Mouse (Mus musculus) kidney, adult 18-20 months (tissue): ENCODE results near the gene Ltbp4.

Experiments used
- DNase-seq: peaks from one replicate; pipeline ENCODE4 v3.0.0; 2021

Gene Ltbp4

DNA sequence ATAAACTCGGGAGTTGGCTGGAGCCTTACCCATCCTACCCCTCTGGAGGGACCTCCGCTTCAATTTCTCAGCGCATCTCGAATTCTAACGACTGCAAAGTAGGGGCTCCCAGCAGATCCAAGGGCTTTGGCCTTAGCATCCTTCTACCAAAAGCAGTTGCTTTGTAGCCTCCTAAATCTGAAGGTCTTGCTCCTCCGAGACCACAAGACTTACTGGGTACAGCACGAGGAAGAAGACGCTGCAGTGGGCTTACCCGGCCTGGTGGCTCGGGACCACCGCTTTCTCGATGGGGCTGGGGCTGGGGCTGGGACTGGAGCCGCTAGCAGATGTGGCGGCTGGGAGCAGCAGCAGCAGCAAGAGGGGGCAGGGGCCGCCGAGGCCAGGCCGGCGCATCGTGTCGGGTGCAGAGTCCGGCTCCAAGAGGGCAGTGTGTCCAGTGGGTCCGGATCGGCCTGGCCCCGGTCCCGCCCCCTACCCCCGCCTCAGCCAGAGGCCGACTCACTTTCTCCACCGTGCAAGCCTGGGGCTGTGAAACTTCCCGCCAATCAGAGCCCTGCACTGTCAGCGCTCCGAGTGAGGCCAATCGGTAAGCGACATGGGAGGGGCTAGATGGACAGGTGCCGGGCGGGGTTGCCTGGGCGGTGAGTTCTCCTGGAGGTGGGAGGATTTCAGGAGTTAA is at the start of gene Ltbp4:
Gene Ltbp4 (minus strand): TSS at position 518 of the 679 bp plus-strand sequence.
- peak; percentile 76 for DNase-seq

DNA sequence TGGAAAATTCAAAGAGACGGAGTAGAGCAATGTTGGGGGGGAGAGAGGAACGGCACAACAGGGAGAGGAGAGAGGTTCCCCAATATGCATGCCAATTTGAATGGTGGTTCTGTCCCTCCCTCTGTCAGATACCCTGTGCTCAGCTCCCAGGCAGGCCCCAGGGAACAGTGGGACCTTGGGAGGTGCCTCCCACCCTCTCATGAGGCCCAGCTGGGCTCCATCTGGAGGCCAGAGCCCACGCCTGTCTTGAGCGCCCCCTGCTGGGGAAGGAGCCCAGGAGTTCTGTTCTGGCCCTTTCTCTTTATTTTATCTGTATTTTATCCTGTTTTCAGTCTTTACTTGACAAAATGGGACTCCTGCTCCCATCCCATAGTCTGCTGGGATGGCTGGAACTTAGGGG is 47.2 kb upstream of the Ltbp4 start:
- peak; percentile 66 for DNase-seq

DNA sequence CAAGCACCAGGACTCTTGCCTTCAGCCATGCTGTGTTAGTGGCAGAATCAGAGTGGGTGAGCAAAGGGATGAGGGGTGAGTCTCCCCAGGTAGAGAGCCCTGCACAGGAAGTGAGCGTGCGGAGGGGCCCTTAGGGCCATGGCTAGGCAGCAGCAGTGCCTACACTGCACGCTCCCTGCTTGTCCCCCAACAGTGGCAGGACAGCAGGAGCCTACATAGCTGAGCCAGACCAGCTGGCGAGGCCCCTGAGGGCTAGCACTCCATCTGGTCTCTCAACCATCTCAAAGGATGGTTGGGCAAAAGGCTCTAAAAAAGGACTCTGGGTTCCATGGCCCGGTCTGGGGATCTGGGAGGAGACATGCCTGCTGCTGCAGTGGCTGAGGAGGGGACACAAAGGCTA is 46.6 kb upstream of the Ltbp4 start:
- no peak for DNase-seq

DNA sequence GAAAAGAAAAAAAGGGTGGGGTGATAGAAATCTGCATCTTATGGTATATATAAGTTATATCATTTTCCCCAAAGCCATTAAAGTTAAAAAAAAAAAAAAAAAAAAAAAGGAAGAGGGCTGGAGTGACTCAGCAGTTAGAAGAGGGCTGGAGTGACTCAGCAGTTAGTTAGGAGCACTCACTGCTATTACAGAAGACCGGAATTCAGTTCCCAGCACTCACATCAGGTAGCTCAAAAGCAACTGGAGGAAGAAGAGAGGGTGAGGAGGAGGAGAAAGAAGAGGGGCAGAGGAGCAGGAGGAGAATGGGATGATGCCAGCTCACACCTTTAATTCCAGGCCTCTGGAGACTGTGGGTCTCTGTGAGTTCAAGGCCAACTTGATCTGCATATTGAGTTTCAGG is 45.7 kb upstream of the Ltbp4 start:
- DNase-seq = no peak

DNA sequence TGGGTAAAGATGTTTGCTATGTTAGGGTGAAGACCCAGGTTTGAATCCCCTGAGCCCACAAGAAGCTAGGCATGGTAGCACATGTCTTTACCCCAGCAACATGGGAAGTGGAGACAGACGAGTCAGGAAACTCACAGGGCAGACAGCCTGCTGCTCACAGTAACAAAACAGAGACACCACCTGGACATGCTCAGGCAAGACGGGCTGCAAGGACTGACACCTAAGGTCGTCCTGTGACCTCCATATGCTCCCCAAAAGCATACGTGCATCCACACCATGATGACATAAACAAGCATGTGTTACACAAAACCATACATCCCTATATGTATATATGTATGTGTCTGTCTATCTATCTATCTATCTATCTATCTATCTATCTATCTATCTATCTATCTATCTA is 44.1 kb upstream of the Ltbp4 start:
- no peak for DNase-seq

DNA sequence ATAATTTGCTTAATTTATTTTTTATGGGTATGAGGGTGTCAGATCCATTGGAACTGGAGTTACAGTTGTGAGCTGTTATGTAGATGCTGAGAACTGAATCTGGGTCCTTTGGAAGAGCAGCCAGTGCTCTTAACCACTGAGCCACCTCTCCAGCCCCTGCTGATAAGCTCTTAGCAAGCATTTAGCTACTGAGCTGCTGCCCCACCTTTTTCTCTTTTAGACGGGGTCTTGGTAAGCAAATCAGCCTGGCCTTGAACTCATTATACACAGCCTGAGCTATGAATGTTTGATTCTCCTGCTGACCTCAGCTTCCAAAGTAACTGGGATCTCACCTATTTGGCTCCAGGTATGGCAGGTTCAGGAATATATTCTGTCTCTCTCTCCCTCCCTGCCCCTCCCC is 43.5 kb upstream of the Ltbp4 start:
- no peak for DNase-seq

DNA sequence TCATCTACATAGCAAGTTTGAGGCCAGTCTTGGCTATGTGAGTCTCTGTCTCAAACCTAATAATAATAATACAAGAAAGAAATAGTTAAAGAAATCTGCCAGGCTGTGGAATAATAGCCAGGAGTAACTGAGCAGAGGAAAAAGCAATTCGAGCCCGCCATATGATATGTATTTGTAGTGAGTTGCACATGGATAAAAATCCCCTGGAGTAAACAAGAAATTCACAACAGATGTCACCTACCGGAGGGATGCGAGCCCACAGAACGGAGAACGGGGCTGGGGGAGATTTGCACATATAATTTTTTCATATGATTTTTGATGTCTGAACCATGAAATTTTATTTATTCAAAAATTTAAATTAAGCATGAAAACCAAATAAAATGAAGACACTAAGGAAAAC is 42.3 kb upstream of the Ltbp4 start:
- DNase-seq = no peak

DNA sequence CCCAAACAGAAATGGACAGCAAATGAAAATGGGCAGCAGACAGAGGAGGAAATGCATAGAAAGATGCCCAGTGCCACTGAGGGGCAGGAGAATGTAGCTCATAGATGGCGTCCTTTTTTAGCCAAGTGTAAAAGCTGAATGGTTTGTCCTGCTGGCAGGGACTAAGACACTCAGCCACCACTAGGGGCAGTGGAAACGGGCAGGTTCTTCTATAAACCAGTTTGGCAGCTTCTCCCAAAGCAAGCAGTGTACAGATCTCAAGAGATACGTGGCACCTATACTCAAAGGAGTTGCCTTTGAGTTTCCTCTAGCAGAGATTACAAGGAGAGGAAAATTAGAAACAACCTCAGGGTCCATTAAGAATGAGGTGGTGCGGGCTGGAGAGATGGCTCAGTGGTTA is 40.9 kb upstream of the Ltbp4 start:
- DNase-seq = no peak

DNA sequence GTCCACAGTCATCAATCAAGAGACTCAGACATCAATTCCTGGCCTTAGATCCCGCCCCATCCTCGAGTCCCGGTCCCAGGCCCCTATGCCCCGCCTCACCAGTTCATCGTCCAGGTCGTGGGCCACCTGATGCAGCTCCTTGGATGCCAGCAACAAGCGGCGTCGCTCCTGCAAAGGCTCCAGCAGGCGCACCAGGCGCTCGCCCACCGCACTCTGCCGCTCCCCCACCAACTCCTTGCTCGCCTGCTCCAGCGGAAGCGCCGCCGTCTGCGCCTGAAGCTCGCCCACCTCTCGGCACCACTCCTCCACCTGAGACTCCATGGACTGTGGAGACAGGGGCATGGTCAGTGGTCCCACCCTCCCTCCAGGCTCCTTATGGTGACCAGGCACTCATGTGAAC is 37.8 kb upstream of the Ltbp4 start:
- no peak for DNase-seq

DNA sequence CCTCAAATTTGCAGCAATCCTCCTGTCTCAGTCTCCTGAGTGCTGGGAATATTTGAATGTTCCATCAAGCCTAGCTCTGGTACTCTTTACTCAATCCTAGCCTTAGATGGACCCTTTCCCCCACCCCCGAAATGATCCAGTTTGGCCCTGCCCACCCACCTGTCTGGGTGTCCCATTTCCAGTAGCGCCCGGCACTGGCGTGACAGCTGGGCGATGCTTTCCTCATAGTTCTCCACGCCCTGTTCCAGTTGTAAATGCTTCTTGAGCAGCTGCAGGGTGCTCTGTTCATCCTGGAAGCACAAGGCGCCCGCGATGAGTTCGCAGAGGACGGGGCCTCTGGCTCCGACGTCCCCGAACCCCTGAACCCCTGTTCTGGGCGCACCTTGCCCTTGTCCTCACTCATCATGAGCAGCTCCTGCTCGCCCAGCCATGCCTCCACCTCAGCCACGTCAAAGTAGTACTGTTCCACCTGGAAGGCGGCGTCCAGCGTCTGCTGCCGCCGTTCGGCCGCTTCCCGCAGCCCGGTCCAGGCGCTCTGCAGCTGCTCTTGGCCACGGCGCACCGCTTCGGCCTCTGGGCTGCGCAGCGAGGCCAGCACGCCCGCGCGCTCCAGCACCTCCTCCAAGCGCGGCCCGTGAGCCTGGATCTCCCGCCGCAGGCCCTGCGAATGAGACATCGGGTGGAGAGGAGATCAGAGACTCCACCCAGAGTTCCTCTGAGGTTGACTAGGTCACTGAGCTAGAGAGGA is 34.4 kb upstream of the Ltbp4 start:
- DNase-seq = no peak

DNA sequence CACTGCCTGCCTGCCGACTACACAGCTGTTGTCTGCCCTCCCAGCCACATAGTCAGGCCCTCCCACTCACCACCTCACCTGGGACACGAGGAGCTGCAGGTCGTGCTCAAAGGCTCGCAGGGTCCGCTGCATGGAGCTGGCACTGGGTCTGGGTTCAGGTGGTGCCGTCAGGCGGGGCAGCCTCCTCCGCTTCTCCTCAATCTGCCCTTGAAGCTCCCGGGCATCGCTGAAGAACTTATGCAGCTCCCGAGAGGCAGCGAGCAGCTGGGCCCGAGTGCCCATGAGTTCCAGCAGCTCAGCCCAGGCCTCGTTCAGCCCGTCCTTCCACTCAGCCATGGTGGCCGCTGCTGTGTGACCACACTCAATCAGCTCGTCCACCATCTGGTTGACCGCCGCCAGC is 31.6 kb upstream of the Ltbp4 start:
- DNase-seq = no peak

DNA sequence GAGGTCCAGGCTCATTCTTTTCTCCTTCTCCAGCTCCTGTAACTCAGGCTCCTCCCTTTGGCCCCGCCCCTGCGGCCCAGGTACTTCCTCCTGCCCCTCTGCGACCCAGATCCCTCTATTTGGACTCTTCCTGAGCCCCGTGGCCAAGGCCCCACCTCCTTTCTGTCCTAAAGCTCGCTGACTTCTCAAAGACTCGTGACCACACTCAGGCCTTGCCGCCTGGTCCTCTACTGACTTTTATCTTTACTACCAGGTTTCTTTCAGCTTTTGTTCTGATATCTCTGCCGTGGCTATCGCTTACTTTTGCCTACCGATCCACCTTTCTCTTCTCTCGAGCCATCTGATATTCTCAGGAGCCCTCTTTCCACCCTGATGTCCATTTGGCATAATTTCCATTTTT is 30.5 kb upstream of the Ltbp4 start:
- DNase-seq = no peak

DNA sequence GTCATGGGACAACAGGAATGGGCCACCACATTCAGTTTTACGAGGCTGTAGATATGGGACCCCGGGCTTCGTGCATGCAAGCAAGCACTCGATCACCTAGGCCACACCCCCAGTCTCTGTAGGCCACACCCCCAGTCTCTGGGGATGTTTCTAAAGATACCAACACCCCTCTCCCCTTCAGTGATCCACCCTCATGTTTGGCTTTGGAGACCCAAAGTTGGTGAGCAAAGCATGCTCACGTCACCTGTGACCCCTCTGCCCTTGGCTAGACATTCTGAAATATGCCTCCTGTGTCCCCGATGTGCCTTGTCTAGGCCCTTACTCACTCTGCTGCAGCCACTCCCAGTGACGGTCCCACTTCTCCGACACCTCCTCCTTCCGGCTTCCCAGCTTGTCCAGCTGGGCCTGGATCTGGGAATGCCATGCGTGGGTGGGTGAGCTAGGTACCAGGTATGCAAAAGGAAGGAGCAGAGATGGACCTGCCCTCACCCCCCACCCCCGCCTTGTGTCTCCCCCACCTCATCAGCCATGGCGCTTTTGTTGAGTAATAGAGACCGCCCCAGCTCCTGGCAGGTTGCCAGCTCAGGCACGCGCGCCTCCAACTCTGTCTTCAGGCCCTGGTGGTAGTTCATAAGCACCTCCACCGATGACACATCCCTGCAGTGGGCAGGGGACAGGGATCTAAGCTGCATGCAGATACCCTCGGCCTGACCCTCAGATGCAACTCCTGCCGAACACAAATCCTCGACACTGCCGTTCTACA is 28.8 kb upstream of the Ltbp4 start:
- no peak for DNase-seq

DNA sequence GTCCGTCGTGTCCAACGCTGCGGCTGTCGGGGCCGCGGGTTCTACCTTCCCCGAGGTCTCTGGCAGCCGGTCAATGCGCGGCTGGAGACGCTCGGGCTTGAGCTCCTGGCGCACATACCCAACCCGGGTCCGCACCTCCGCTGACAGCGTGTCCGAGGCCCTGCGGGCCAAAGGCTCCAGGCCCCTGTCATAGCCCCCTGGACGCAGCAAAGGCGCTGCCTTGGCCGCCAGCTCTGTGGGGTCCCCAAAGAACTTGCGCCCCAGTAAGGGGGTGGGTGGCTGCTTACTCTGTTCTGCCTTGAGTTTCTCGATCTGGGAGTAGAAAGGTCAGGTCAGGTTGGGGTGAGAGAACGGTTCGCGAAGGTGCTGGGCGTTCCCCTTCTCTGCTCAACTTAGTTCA is 26.9 kb upstream of the Ltbp4 start:
- DNase-seq = no peak

DNA sequence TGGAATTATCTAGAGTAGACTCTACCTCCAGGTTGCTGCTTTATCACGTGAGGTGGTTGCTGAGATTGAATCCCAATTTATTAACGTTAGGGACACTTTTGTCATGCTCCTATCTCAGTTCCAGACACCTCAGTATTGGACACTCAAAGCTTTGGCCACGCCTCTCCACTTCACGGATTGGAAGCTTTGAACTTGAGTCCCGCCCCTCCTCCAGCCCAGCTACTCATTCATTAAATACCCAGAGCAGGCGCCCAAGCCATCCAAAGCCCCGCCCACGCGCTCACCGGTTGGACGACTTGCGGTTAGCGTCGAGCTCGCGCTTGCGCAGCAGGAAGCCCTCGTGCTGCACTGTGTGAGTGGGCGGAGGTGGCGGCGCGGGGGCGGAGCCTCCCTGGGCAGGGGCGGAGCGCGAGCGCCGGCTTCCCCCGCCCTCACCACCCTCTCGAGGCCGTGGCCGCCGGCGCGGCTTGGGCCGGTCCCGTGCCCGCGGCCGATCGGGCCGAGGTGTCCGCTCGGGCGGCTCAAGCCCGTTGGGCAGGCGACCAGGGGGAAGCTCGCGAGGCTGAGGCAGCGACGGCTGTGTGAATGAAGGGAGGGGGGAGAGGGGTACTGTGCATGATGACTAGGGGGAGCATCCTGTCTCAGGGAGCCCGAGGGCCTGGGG is 23.9 kb upstream of the Ltbp4 start:
- DNase-seq = peak; percentile 98

DNA sequence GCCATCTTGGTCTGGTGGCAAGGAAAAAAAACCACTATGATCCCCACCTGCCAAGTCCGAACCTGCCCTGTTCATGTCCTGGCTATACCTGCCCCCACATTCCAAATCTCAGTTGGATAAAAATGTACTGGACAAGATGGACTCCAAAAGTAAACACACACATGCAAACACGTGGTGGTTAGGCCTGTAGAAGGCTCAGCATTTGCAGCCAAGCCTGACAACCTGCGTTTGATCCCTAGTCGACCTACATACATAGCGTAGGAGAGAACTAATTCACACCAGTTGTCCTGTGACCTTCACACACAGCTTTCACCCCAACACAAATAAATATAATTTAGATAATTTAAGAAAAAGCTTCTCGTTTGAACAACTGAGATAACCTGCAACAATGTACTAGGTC is 23.3 kb upstream of the Ltbp4 start:
- no peak for DNase-seq

DNA sequence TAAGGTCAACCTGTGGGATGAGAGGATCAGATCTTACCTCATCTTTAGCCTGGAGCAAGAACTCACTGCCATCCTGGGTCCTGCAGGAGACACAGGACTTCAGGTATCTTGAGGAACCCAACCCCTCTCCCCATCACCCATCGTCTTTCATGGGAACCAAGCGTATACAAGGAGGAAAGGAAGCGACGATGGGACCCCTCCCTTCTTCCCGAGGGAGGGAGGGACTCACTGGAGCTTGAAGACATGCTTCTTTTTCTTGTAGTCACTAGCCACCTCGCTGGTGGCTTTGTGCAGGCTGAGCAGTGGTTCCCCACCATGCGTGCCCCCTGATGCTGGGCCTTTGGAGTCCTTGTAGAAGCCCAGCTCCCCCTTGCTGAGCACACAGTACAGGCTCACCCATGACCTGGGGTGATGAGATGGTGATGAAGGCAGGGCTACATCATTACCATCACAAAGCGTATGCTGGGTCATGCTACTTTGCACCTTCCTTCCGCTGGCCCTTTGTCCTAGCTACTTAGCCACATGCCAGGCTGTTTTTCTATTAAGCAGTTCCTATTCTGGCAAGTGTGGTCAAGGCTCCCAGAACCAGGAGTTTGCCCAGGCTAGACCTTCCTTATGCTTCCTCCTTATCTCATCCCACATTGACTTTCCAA is 22.3 kb upstream of the Ltbp4 start:
- DNase-seq = no peak

DNA sequence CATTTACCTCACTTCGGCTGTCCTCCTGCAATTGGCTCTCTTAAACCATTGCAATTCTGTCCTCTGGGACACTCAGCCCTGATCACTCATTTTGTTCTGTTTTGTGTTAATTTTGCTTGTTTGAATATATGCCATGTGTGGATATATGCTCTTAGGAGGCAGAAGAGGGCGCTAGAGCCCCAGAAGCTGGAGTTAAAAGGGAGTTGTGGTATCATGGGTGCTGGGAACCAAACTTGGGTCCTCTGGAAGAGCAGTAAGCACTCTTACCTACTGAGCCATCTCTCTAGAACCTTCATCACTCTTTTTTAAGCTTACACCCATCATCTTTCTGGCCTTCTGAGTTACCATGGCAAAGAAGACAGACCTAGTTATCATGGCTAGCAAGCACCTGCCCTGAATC is 21.7 kb upstream of the Ltbp4 start:
- DNase-seq = no peak

DNA sequence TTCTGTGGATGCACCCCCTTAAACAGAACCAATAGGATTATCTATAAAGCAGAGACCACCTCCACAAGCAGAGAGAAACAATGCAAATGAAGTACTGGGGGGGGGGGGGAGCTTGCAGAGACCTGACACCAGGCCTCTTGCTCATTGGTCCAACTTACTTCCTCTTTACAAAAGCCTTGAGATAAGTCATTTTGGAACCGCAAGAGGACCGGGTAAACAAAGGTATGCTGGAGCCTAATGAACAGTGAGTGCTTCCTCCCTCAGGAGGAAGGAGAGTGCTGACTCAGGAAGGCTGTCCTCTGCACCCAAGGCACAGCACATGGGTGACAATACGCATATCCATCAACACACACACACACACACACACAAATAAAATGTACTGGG is 20.1 kb upstream of the Ltbp4 start:
- DNase-seq = no peak

DNA sequence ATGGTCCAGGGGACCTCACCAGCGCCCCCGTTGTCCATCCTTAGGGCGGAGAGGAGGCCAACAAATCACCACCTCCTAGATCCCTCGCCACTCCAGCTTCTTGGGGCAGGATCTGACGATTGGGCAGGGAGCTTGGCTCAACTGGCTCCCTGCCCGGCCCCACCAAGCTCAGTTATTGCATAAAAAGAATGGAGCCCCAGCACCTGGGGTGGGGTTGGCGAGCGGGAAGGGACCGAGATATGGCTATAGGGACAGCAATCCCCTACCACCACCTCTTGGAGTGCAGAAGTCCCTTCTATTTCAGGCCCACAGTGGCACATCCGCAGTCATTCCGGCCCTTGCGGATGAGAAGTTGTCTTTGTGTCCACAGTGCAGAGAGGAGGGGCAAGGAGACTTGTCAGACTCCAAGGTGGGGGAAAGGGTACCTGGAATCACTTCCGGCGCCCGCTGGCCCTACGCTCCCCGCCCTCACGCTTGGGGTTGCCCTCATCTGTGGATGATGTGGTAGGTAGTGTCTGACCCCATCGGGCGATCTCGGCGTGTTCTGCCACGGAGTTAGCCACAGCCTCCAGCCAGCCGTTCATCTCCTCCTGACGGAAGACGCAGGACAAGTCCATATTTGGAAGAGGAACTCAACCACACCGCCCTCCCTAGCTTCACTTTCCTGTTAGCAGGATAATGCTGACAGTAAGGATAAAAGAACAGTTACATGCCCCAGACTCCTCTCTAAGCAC is 19.5 kb upstream of the Ltbp4 start, which contains the start of gene Gm20479:
Gene Gm20479 (minus strand): TSS at position 559 of the 734 bp plus-strand sequence.
- peak; percentile 31 for DNase-seq

DNA sequence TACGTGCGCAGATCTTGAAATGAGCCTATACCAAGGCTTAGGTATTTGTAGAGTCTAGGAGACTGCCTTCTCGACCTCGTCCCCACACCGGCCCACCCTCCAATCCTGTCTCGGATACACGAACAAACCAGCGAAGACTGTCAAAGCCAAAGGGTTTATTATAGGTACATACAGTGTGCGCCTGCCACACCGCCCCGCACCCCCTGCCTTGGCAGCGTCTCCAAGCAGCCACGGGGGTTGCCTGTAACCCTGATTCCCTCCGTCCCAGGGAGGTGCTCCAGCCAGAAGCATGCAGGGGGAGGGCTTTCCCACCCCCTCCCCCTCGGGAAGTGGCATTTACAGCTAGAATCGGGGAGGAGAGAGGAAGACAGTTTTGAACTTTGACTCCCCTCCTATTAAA is 18.8 kb upstream of the Ltbp4 start:
- peak; percentile 50 for DNase-seq

DNA sequence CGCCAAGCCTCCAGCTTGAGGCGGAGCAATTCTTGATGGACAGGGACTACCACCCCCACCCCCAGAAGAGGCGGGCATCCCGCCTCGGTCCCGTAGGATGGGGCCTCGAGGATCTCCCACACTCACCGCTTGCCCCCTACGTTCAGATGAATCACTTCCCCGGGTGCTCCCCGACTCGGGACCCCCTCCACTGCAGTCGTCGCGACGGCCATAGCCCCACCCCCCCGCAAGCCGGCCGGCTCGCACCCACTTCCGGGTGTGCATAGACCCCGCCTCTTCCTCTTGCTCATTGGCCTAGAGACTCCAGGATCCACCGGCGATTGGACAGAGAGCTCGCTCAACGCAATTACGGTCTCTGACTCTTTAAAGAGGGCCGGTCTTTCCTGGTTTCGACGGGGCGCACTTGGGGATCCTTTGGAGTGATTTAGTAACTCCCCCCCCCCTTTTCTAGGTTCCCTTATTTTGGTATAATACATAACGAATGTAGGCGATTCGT is 18.3 kb upstream of the Ltbp4 start, which contains the start of gene Shkbp1:
Gene Shkbp1 (minus strand): TSS at position 275 of the 496 bp plus-strand sequence.
- DNase-seq = peak; percentile 85
